Mouse (Mus musculus) spleen, adult 2 months (tissue): ENCODE data around the gene Epha4.

ENCODE experiments used
- CTCF ChIP-seq: fragments of 200-500 bp; IDR thresholded peaks from 2 replicates; pipeline ENCODE4 v1.5.1; 2011; ENCODE audit warnings: mild to moderate bottlenecking, inconsistent platforms; ENCODE audit not compliant: insufficient read depth, insufficient read length, insufficient replicate concordance; ENCODE audit errors: extremely low read depth
- POLR2A ChIP-seq: fragments of 200-500 bp; IDR thresholded peaks from 2 replicates; pipeline ENCODE4 v1.6.1; 2011; ENCODE audit warnings: low read depth, low read length, inconsistent platforms

- no peak for TF ChIP-seq CTCF
- TF ChIP-seq POLR2A, result no peak
These were observed 131.4 kb downstream of the Epha4 start for GRCm38 (mm10) chr1:77383466-77383865.
